Mouse (Mus musculus): ENCODE results near the gene Popdc3. TPM values are rescaled to one million over a fixed set of nuclear protein-coding genes. Genes with fewer than 3 reads are reported as not detected.

Popdc3 gene
- polyA plus RNA-seq, 1 experiment from 2014 or later: 0.59 TPM

GRCm38 (mm10) chr10:45356091-45356490 is 178.2 kb downstream of the Popdc3 start:
- no peak for ATAC-seq
- Histone ChIP-seq H3K9me3 (ENCODE audit: control insufficient read depth, low read length) (no peaks in the 10 kb centered on the region), H3K4me3 (ENCODE audit: low read length) (no peak overlapping the region), H3K4me1 (ENCODE audit: control insufficient read depth, insufficient read depth, low read length) (no peaks in the 10 kb centered on the region), H3K4me2 (ENCODE audit: low read depth, low read length) (no peak overlapping the region), H3K36me3 (ENCODE audit: control insufficient read depth, insufficient read depth, low read length) (no peaks in the 10 kb centered on the region), H3K9ac (ENCODE audit: low read depth, low read length) (no peak overlapping the region), H3K27me3 (replicated peaks; ENCODE audit: control insufficient read depth, insufficient read depth, low read length) (no peaks in the 10 kb centered on the region), H3K27ac (ENCODE audit: low read length) (no peak overlapping the region)
- WGBS: 89% methylated on average over 6 of the region's 6 CpGs

- H3K9me3 ChIP-seq (ENCODE audit: control insufficient read depth, low read length): no peaks in the 10 kb centered on the region
- H3K36me3 ChIP-seq (ENCODE audit: control insufficient read depth, insufficient read depth, low read length): no peaks in the 10 kb centered on the region
- H3K4me1 ChIP-seq (ENCODE audit: control insufficient read depth, insufficient read depth, low read length): no peaks in the 10 kb centered on the region
- H3K27ac ChIP-seq (ENCODE audit: low read length): no peak overlapping the region
- 38% methylated on average over 5 of the region's 5 CpGs for WGBS
- no peak for ATAC-seq
- no peaks in the 10 kb centered on the region for H3K27me3 ChIP-seq (replicated peaks; ENCODE audit: control insufficient read depth, insufficient read depth, low read length)
- no peak overlapping the region for H3K4me2 ChIP-seq (ENCODE audit: low read depth, low read length)
- no peak overlapping the region for H3K4me3 ChIP-seq (ENCODE audit: low read length)
- H3K9ac ChIP-seq (ENCODE audit: low read depth, low read length): no peak overlapping the region
Observed at GRCm38 (mm10) chr10:45363396-45363795, 185.5 kb downstream of the Popdc3 start.

- no peak overlapping the region for H3K4me2 ChIP-seq (ENCODE audit: low read depth, low read length)
- 84% methylated on average over 17 of the region's 17 CpGs for WGBS
- no peaks in the 10 kb centered on the region for H3K36me3 ChIP-seq (ENCODE audit: control insufficient read depth, insufficient read depth, low read length)
- H3K4me1 ChIP-seq (ENCODE audit: control insufficient read depth, insufficient read depth, low read length): no peaks in the 10 kb centered on the region
- no peak overlapping the region for H3K27ac ChIP-seq (ENCODE audit: low read length)
- no peak for ATAC-seq
- H3K9me3 ChIP-seq (ENCODE audit: control insufficient read depth, low read length): no peaks in the 10 kb centered on the region
- no peaks in the 10 kb centered on the region for H3K27me3 ChIP-seq (replicated peaks; ENCODE audit: control insufficient read depth, insufficient read depth, low read length)
- H3K4me3 ChIP-seq (ENCODE audit: low read length): no peak overlapping the region
- no peak overlapping the region for H3K9ac ChIP-seq (ENCODE audit: low read depth, low read length)
Observed at GRCm38 (mm10) chr10:45366987-45367705, 189.2 kb downstream of the Popdc3 start.

Other genes starting within 250 kb of the Popdc3 start
- 22.8 and 24.2 TPM in 2 replicates for gene Prep, start 110.9 kb upstream of the Popdc3 start, polyA plus RNA-seq (2015; fragmentation: Nextera tagmentation; extraction: Ambion mirVana)
- gene Bves, start 157.7 kb downstream of the Popdc3 start, polyA plus RNA-seq (2015; fragmentation: Nextera tagmentation; extraction: Ambion mirVana): 3.0 and 3.8 TPM in 2 replicates

Measured in intestine, embryonic 16.5 days (tissue).